ENCODE assay signal across 8 mouse cellular contexts in genomic region chr5:45278571-45278970, GRCm38 (mm10).
A peak's percentile ranks its signal among the peaks of the same experiment; 100 is the strongest.
DNase-seq lines count a peak whose midpoint lies in the region; ATAC-seq lines count a peak whose summit lies in the region.

No protein-coding gene starts in this region.

- peak; percentile 51; the same call in 1 of the 2 replicates for ATAC-seq in embryonic facial prominence, embryonic 15.5 days (ENCODE audit: insufficient number of reproducible peaks, low FRiP score, low TSS enrichment, low read depth)
- peak; percentile 53 for ATAC-seq in kidney, embryonic 14.5 days (ENCODE audit: low FRiP score, low TSS enrichment)
- ATAC-seq in limb, embryonic 12.5 days (ENCODE audit: insufficient number of reproducible peaks, insufficient read depth, low FRiP score, low TSS enrichment, low read depth) = peak; percentile 10; the same call in 1 of the 2 replicates
- ATAC-seq in midbrain, embryonic 16.5 days = peak; percentile 77; the same call in 1 of the 2 replicates

- H3K4me1 ChIP-seq in embryonic facial prominence, embryonic 15.5 days = no peaks in the 10 kb centered on the region
- peaks cover 8% of the 10 kb centered on the region; the same call in 1 of the 2 replicates for H3K4me1 ChIP-seq in heart, embryonic 10.5 days
- peaks cover 10% of the 10 kb centered on the region for H3K4me1 ChIP-seq in kidney, embryonic 14.5 days (ENCODE audit: control insufficient read depth, insufficient read depth, low read length)
- H3K4me1 ChIP-seq in limb, embryonic 12.5 days (replicated peaks) = peaks cover 28% of the 10 kb centered on the region
- peaks cover 13% of the 10 kb centered on the region for H3K4me1 ChIP-seq in midbrain, embryonic 16.5 days (ENCODE audit: control insufficient read depth, insufficient read depth, low read length)

- H3K36me3 ChIP-seq in embryonic facial prominence, embryonic 15.5 days = no peaks in the 10 kb centered on the region
- no peaks in the 10 kb centered on the region for H3K36me3 ChIP-seq in heart, embryonic 10.5 days
- no peaks in the 10 kb centered on the region for H3K36me3 ChIP-seq in kidney, embryonic 14.5 days (ENCODE audit: control insufficient read depth, insufficient read depth, low read length)
- H3K36me3 ChIP-seq in limb, embryonic 12.5 days = no peaks in the 10 kb centered on the region
- no peaks in the 10 kb centered on the region for H3K36me3 ChIP-seq in midbrain, embryonic 16.5 days (ENCODE audit: control insufficient read depth, insufficient read depth, low read length)

- H3K27ac ChIP-seq in embryonic facial prominence, embryonic 15.5 days (replicated peaks) = no peak overlapping the region
- peak overlapping the region; percentile 49; the same call in 1 of the 2 replicates for H3K27ac ChIP-seq in heart, embryonic 10.5 days
- peak overlapping the region; percentile 59 for H3K27ac ChIP-seq in kidney, embryonic 14.5 days (ENCODE audit: low read depth, low read length)
- H3K27ac ChIP-seq in limb, embryonic 12.5 days = no peak overlapping the region
- H3K27ac ChIP-seq in midbrain, embryonic 16.5 days (ENCODE audit: low read length) = peak overlapping the region; percentile 65

- DNase-seq in 3T3-L1 (ENCODE audit: low read depth, low spot score) = peak; percentile 89
- DNase-seq in brain, adult 2 months (ENCODE audit: low read depth, low spot score) = peak; percentile 86
- DNase-seq in heart, embryonic 10.5 days (ENCODE audit: low spot score) = peak; percentile 79
- peak; percentile 81 for DNase-seq in telencephalon, adult 2 months (ENCODE audit: low read depth, low spot score)

- H3K4me2 ChIP-seq in embryonic facial prominence, embryonic 15.5 days (replicated peaks) = peak overlapping the region; percentile 55
- peak overlapping the region; percentile 54 for H3K4me2 ChIP-seq in kidney, embryonic 14.5 days (replicated peaks; ENCODE audit: low read depth, low read length)
- peak overlapping the region; percentile 58 for H3K4me2 ChIP-seq in limb, embryonic 12.5 days
- H3K4me2 ChIP-seq in midbrain, embryonic 16.5 days (ENCODE audit: low read length) = peak overlapping the region; percentile 50

- H3K27me3 ChIP-seq in embryonic facial prominence, embryonic 15.5 days = no peaks in the 10 kb centered on the region
- no peaks in the 10 kb centered on the region for H3K27me3 ChIP-seq in heart, embryonic 10.5 days (ENCODE audit: insufficient read depth, poor library complexity, severe bottlenecking)
- no peaks in the 10 kb centered on the region for H3K27me3 ChIP-seq in kidney, embryonic 14.5 days (ENCODE audit: control insufficient read depth, insufficient read depth, low read length)
- no peaks in the 10 kb centered on the region for H3K27me3 ChIP-seq in limb, embryonic 12.5 days
- no peaks in the 10 kb centered on the region for H3K27me3 ChIP-seq in midbrain, embryonic 16.5 days (ENCODE audit: control insufficient read depth, insufficient read depth, low read depth, low read length)

- H3K9me3 ChIP-seq in embryonic facial prominence, embryonic 15.5 days (replicated peaks) = no peaks in the 10 kb centered on the region
- H3K9me3 ChIP-seq in heart, embryonic 10.5 days = no peaks in the 10 kb centered on the region
- no peaks in the 10 kb centered on the region for H3K9me3 ChIP-seq in kidney, embryonic 14.5 days (ENCODE audit: control insufficient read depth, low read length)
- no peaks in the 10 kb centered on the region for H3K9me3 ChIP-seq in limb, embryonic 12.5 days
- H3K9me3 ChIP-seq in midbrain, embryonic 16.5 days (replicated peaks; ENCODE audit: control insufficient read depth, low read length, poor library complexity, severe bottlenecking) = no peaks in the 10 kb centered on the region

- no peak overlapping the region for H3K9ac ChIP-seq in embryonic facial prominence, embryonic 15.5 days
- H3K9ac ChIP-seq in kidney, embryonic 14.5 days (ENCODE audit: low read depth, low read length) = no peak overlapping the region
- H3K9ac ChIP-seq in limb, embryonic 12.5 days (replicated peaks) = no peak overlapping the region; the same call in 1 of the 2 replicates
- H3K9ac ChIP-seq in midbrain, embryonic 16.5 days (ENCODE audit: low read depth, low read length) = no peak overlapping the region

- 2% methylated on average over 9 of the region's 9 CpGs for WGBS in embryonic facial prominence, embryonic 15.5 days
- WGBS in heart, embryonic 10.5 days = 2% methylated on average over 9 of the region's 9 CpGs
- 3% methylated on average over 9 of the region's 9 CpGs for WGBS in kidney, embryonic 14.5 days
- 3% methylated on average over 9 of the region's 9 CpGs for WGBS in limb, embryonic 12.5 days
- under 1% methylated on average over 9 of the region's 9 CpGs for WGBS in midbrain, embryonic 16.5 days

- peak overlapping the region; percentile 37 for H3K4me3 ChIP-seq in embryonic facial prominence, embryonic 15.5 days (replicated peaks)
- H3K4me3 ChIP-seq in heart, embryonic 10.5 days = peak overlapping the region; percentile 51
- peak overlapping the region; percentile 32; the same call in 1 of the 2 replicates for H3K4me3 ChIP-seq in kidney, embryonic 14.5 days (ENCODE audit: low read length)
- H3K4me3 ChIP-seq in limb, embryonic 12.5 days (replicated peaks) = peak overlapping the region; percentile 29
- H3K4me3 ChIP-seq in midbrain, embryonic 16.5 days (ENCODE audit: low read depth, low read length) = peak overlapping the region; percentile 22

Comparison
In these comparisons a context has a peak if more than half of its experiments do, and no peak if none do; other contexts are left out.
1. ATAC-seq: peak in every context shown above with its lines; median percentile 77 in midbrain, embryonic 16.5 days; 53 in kidney, embryonic 14.5 days; 51 in embryonic facial prominence, embryonic 15.5 days; 10 in limb, embryonic 12.5 days.
2. H3K27ac ChIP-seq: peak in heart, embryonic 10.5 days (single experiment), kidney, embryonic 14.5 days (single experiment) and midbrain, embryonic 16.5 days (single experiment); none in embryonic facial prominence, embryonic 15.5 days (single experiment) and limb, embryonic 12.5 days (single experiment).
3. Peak in every context shown above with its lines, with median percentiles within 50 percentile points of each other: DNase-seq, H3K4me2 ChIP-seq and H3K4me3 ChIP-seq.